Mouse (Mus musculus) heart, adult 2 months (tissue): ENCODE data around the gene Triml1.

Experiments used
- CTCF ChIP-seq: fragments of 200-600 bp; IDR thresholded peaks from 2 replicates; pipeline ENCODE4 v1.8.1; 2022; ENCODE audit warnings: antibody characterized with exemption, mild to moderate bottlenecking, moderate library complexity
- EP300 ChIP-seq: fragments of 200-500 bp; IDR thresholded peaks from 2 replicates; pipeline ENCODE4 v1.6.1; 2011; ENCODE audit warnings: low read depth, low read length, control low read depth; ENCODE audit not compliant: insufficient read depth
- POLR2A ChIP-seq: fragments of 200-500 bp; IDR thresholded peaks from 2 replicates; pipeline ENCODE4 v1.6.1; 2011; ENCODE audit warnings: mild to moderate bottlenecking, low read depth, low read length, control low read depth; ENCODE audit not compliant: insufficient read depth

DNA sequence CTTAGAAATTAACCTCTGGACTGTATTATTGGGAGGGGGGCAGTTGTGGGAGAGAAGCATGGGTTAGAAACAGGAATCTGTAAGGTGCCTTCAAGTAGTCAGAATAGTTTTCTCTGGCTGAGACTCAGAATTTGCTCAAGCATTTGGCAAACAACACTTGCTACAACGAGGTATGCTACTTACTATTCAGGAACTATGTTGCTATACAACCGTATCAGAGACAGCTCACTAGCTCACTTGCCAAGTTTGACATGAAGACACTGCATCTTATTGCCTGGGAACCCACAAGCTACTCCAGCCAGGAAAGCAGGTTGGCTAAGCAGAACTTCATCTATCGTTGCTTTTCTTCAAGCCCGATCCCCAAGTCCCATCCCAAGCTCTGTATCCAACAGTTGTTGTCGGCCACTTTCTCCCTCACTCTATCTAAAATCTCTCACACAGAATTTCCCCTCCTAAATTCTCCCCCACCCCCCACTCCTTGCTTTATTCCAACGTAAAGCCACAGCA, 28.0 kb upstream of the Triml1 start:
- TF ChIP-seq POLR2A (no peak), EP300 (no peak), CTCF (no peak)
